Mouse (Mus musculus): ENCODE measurements at regions not wholly inside any gene's neighbourhood (a gene's known extent, or its start where the extent isn't known, plus 50 kb on each side); places are given as distances from the start of the nearest gene placed in this dataset.

- Histone ChIP-seq H3K9me3 (no peaks in the 10 kb centered on the region), H3K4me2 (no peak overlapping the region), H3K36me3 (no peaks in the 10 kb centered on the region), H3K27me3 (no peaks in the 10 kb centered on the region), H3K4me3 (no peak overlapping the region), H3K9ac (no peak overlapping the region), H3K27ac (no peak overlapping the region), H3K4me1 (replicated peaks) (no peaks in the 10 kb centered on the region)
- no peak for ATAC-seq (ENCODE audit: low FRiP score)
- 73% methylated on average over 1 of the region's 1 CpGs for WGBS
Measured at GRCm38 (mm10) chr3:37827546-37827945, 103.3 kb upstream of the Gm5148 start.

GRCm38 (mm10) chr3:37825602-37826001 lies 101.3 kb upstream of the Gm5148 start:
- ATAC-seq (ENCODE audit: low FRiP score): no peak
- Histone ChIP-seq H3K27ac (no peak overlapping the region), H3K9me3 (no peaks in the 10 kb centered on the region), H3K4me2 (no peak overlapping the region), H3K9ac (no peak overlapping the region), H3K36me3 (no peaks in the 10 kb centered on the region), H3K4me3 (no peak overlapping the region), H3K4me1 (replicated peaks) (no peaks in the 10 kb centered on the region), H3K27me3 (no peaks in the 10 kb centered on the region)
- WGBS: 92% methylated on average over 4 of the region's 4 CpGs

GRCm38 (mm10) chr3:37824681-37825080 lies 100.4 kb upstream of the Gm5148 start:
- Histone ChIP-seq H3K4me1 (replicated peaks) (0 out of 2 replicates have a peak, but pooled peaks cover 3% of the 10 kb centered on the region), H3K27me3 (no peaks in the 10 kb centered on the region), H3K4me3 (no peak overlapping the region), H3K9ac (no peak overlapping the region), H3K36me3 (no peaks in the 10 kb centered on the region), H3K27ac (no peak overlapping the region), H3K4me2 (no peak overlapping the region), H3K9me3 (no peaks in the 10 kb centered on the region)
- no peak for ATAC-seq (ENCODE audit: low FRiP score)
- 93% methylated on average over 5 of the region's 5 CpGs for WGBS

GRCm38 (mm10) chr3:37819503-37819902 lies 95.2 kb upstream of the Gm5148 start:
- Histone ChIP-seq H3K4me3 (no peak overlapping the region), H3K27me3 (no peaks in the 10 kb centered on the region), H3K36me3 (no peaks in the 10 kb centered on the region), H3K4me2 (no peak overlapping the region), H3K4me1 (replicated peaks) (peaks cover 12% of the 10 kb centered on the region; the same call in 1 of the 2 replicates), H3K9ac (no peak overlapping the region), H3K27ac (no peak overlapping the region), H3K9me3 (no peaks in the 10 kb centered on the region)
- WGBS: 92% methylated on average over 3 of the region's 3 CpGs
- ATAC-seq (ENCODE audit: low FRiP score): no peak

GRCm38 (mm10) chr3:37817434-37817805 lies 93.1 kb upstream of the Gm5148 start:
- no peak for ATAC-seq (ENCODE audit: low FRiP score)
- WGBS: 61% methylated on average over 3 of the region's 3 CpGs

GRCm38 (mm10) chr3:37816781-37817433 lies 92.6 kb upstream of the Gm5148 start:
- Histone ChIP-seq H3K27me3 (no peaks in the 10 kb centered on the region), H3K9ac (no peak overlapping the region), H3K9me3 (no peaks in the 10 kb centered on the region), H3K27ac (no peak overlapping the region), H3K36me3 (no peaks in the 10 kb centered on the region), H3K4me2 (no peak overlapping the region), H3K4me3 (no peak overlapping the region), H3K4me1 (replicated peaks) (peaks cover 12% of the 10 kb centered on the region; the same call in 1 of the 2 replicates)
- 36% methylated on average over 6 of the region's 6 CpGs for WGBS
- peak; percentile 59; the same call in 1 of the 2 replicates for ATAC-seq (ENCODE audit: low FRiP score)

More at GRCm38 (mm10) chr3:37817434-37817805, 93.1 kb upstream of the Gm5148 start:
- Histone ChIP-seq H3K9me3 (no peaks in the 10 kb centered on the region), H3K36me3 (no peaks in the 10 kb centered on the region), H3K4me3 (no peak overlapping the region), H3K4me2 (no peak overlapping the region), H3K9ac (no peak overlapping the region), H3K27me3 (no peaks in the 10 kb centered on the region), H3K27ac (no peak overlapping the region), H3K4me1 (replicated peaks) (peaks cover 12% of the 10 kb centered on the region; the same call in 1 of the 2 replicates)

- no peaks in the 10 kb centered on the region for H3K36me3 ChIP-seq
- H3K27ac ChIP-seq: no peak overlapping the region
- H3K4me3 ChIP-seq: no peak overlapping the region
- ATAC-seq (ENCODE audit: low FRiP score): no peak
- WGBS: 94% methylated on average over 6 of the region's 6 CpGs
- H3K4me2 ChIP-seq: no peak overlapping the region
- no peaks in the 10 kb centered on the region for H3K9me3 ChIP-seq
- H3K4me1 ChIP-seq (replicated peaks): peaks cover 12% of the 10 kb centered on the region; the same call in 1 of the 2 replicates
- H3K9ac ChIP-seq: no peak overlapping the region
- H3K27me3 ChIP-seq: no peaks in the 10 kb centered on the region
Measured at GRCm38 (mm10) chr3:37815771-37816170, 91.5 kb upstream of the Gm5148 start.

GRCm38 (mm10) chr3:37812936-37813335 lies 88.6 kb upstream of the Gm5148 start:
- Histone ChIP-seq H3K9me3 (peaks cover 12% of the 10 kb centered on the region; the same call in 1 of the 2 replicates), H3K27ac (no peak overlapping the region), H3K36me3 (no peaks in the 10 kb centered on the region), H3K9ac (no peak overlapping the region), H3K4me2 (no peak overlapping the region), H3K4me1 (replicated peaks) (peaks cover 9% of the 10 kb centered on the region; the same call in 1 of the 2 replicates), H3K27me3 (no peaks in the 10 kb centered on the region), H3K4me3 (no peak overlapping the region)
- WGBS: 95% methylated on average over 3 of the region's 3 CpGs
- no peak for ATAC-seq (ENCODE audit: low FRiP score)

GRCm38 (mm10) chr3:37811429-37811828 lies 87.1 kb upstream of the Gm5148 start:
- no peaks in the 10 kb centered on the region for H3K4me1 ChIP-seq (replicated peaks)
- H3K27me3 ChIP-seq: no peaks in the 10 kb centered on the region
- no peak overlapping the region for H3K4me3 ChIP-seq
- H3K27ac ChIP-seq: no peak overlapping the region
- ATAC-seq (ENCODE audit: low FRiP score): no peak
- WGBS: 82% methylated on average over 2 of the region's 2 CpGs
- no peaks in the 10 kb centered on the region for H3K36me3 ChIP-seq
- H3K9me3 ChIP-seq: peaks cover 12% of the 10 kb centered on the region; the same call in 1 of the 2 replicates
- H3K4me2 ChIP-seq: no peak overlapping the region
- H3K9ac ChIP-seq: no peak overlapping the region

GRCm38 (mm10) chr3:37810763-37811162 lies 86.5 kb upstream of the Gm5148 start:
- H3K4me1 ChIP-seq (replicated peaks): no peaks in the 10 kb centered on the region
- WGBS: 92% methylated on average over 2 of the region's 2 CpGs
- H3K9ac ChIP-seq: no peak overlapping the region
- no peak for ATAC-seq (ENCODE audit: low FRiP score)
- no peak overlapping the region for H3K27ac ChIP-seq
- H3K36me3 ChIP-seq: no peaks in the 10 kb centered on the region
- H3K4me2 ChIP-seq: no peak overlapping the region
- H3K27me3 ChIP-seq: no peaks in the 10 kb centered on the region
- H3K4me3 ChIP-seq: no peak overlapping the region
- peaks cover 12% of the 10 kb centered on the region; the same call in 1 of the 2 replicates for H3K9me3 ChIP-seq

GRCm38 (mm10) chr3:37805805-37806148 lies 81.5 kb upstream of the Gm5148 start:
- peaks cover 12% of the 10 kb centered on the region; the same call in 1 of the 2 replicates for H3K9me3 ChIP-seq
- no peak overlapping the region for H3K4me2 ChIP-seq
- no peak overlapping the region for H3K4me3 ChIP-seq
- H3K4me1 ChIP-seq (replicated peaks): no peaks in the 10 kb centered on the region
- 74% methylated on average over 6 of the region's 6 CpGs for WGBS
- H3K36me3 ChIP-seq: no peaks in the 10 kb centered on the region
- H3K9ac ChIP-seq: no peak overlapping the region
- H3K27me3 ChIP-seq: no peaks in the 10 kb centered on the region
- ATAC-seq (ENCODE audit: low FRiP score): no peak
- no peak overlapping the region for H3K27ac ChIP-seq

GRCm38 (mm10) chr3:37804941-37805804 lies 80.9 kb upstream of the Gm5148 start:
- Histone ChIP-seq H3K27ac (no peak overlapping the region), H3K4me3 (no peak overlapping the region), H3K9ac (no peak overlapping the region), H3K36me3 (no peaks in the 10 kb centered on the region), H3K4me2 (no peak overlapping the region), H3K27me3 (no peaks in the 10 kb centered on the region), H3K4me1 (replicated peaks) (no peaks in the 10 kb centered on the region), H3K9me3 (peaks cover 10% of the 10 kb centered on the region; the same call in 1 of the 2 replicates)
- WGBS: 90% methylated on average over 9 of the region's 9 CpGs
- ATAC-seq (ENCODE audit: low FRiP score): no peak

Data from hindbrain, embryonic 13.5 days (tissue).